Mouse (Mus musculus) liver, embryonic 14.5 days (tissue): ENCODE data around the gene Commd1. TPM values are rescaled to one million over a fixed set of nuclear protein-coding genes. Genes with fewer than 3 reads are reported as not detected.

Experiments used
- ATAC-seq: fragments of 200-750 bp; cut with Nextera tagmentation; 2 replicates; pipeline ENCODE4 v1.8.0; 2017; ENCODE audit warnings: moderate number of reproducible peaks, mild to moderate bottlenecking, moderate library complexity; ENCODE audit not compliant: insufficient read depth
- DNase-seq, 3 experiments: peaks; one replicate each; pipeline ENCODE4 v3.0.0-alpha.2; 2012 to 2013; ENCODE audit warnings: low read depth in 3 of 3, low spot score in 3 of 3
- H3K27ac ChIP-seq: fragments of 300-500 bp; sonication (generic); 2 replicates; pipeline ENCODE4 v1.5.1; 2014; ENCODE audit warnings: moderate library complexity, mild to moderate bottlenecking, control low read depth, inconsistent platforms
- H3K27me3 ChIP-seq: fragments of 300-500 bp; sonication (generic); 2 replicates; pipeline ENCODE4 v1.6.1; 2014; ENCODE audit warnings: mild to moderate bottlenecking, low read length, moderate library complexity; ENCODE audit not compliant: control insufficient read depth, insufficient read depth
- H3K36me3 ChIP-seq: fragments of 300-500 bp; sonication (generic); replicated peaks from 2 replicates; pipeline ENCODE4 v1.6.1; 2014; ENCODE audit warnings: low read depth; ENCODE audit not compliant: control insufficient read depth, insufficient read depth
- H3K4me1 ChIP-seq, 2 experiments: fragments of 200-500 bp in 1 of 2; fragments of 300-500 bp in 1 of 2; sonication (generic) in 1 of 2; replicated peaks; 2 replicates each; pipeline ENCODE4 v1.6.1; 2012 to 2014; ENCODE audit warnings: antibody characterized with exemption in 1 of 2, inconsistent platforms in 1 of 2, low read length in 1 of 2; ENCODE audit not compliant: control insufficient read depth in 2 of 2, insufficient read depth in 2 of 2
- H3K4me2 ChIP-seq: fragments of 300-500 bp; sonication (generic); 2 replicates; pipeline ENCODE4 v1.6.1; 2014; ENCODE audit warnings: low read depth, mild to moderate bottlenecking, control low read depth, moderate library complexity
- H3K4me3 ChIP-seq, 2 experiments: fragments of 200-500 bp in 1 of 2; fragments of 300-500 bp in 1 of 2; sonication (generic) in 1 of 2; 2 replicates each; pipeline ENCODE4 v1.5.1; 2012 to 2014; ENCODE audit warnings: low read depth in 2 of 2, low read length in 2 of 2, mild to moderate bottlenecking in 2 of 2, control low read depth in 1 of 2, inconsistent platforms in 1 of 2, moderate library complexity in 1 of 2; ENCODE audit not compliant: insufficient read depth in 1 of 2
- H3K9ac ChIP-seq: fragments of 300-500 bp; sonication (generic); replicated peaks from 2 replicates; pipeline ENCODE4 v1.6.1; 2014; ENCODE audit warnings: mild to moderate bottlenecking, control low read depth, moderate library complexity
- H3K9me3 ChIP-seq: fragments of 300-500 bp; sonication (generic); 2 replicates; pipeline ENCODE4 v1.6.1; 2016; ENCODE audit warnings: low read length, mixed read lengths; ENCODE audit not compliant: control insufficient read depth
- CTCF ChIP-seq: IDR thresholded peaks from 2 replicates; pipeline ENCODE4 v1.5.1; 2016; ENCODE audit warnings: antibody characterized with exemption, low read depth, control low read depth
- EP300 ChIP-seq: IDR thresholded peaks from 2 replicates; pipeline ENCODE4 v1.6.1; 2016; ENCODE audit warnings: antibody characterized with exemption, low read depth
- WGBS: fragments of 180-500 bp; shearing (Covaris S2); extraction: QIAGEN DNeasy Blood & Tissue Kit; methylation state at CpG from one replicate; pipeline ENCODE4 v1.1.7; 2014; ENCODE audit not compliant: insufficient replicate concordance; 5-methylcytosine and 5-hydroxymethylcytosine counted together
- polyA plus RNA-seq, 2 experiments: library from polyadenylated mRNA; depleted of rRNA in 1 of 2; stranded (reverse) in 1 of 2; unstranded in 1 of 2; fragments of >200 nt; fragmentation: Nextera tagmentation in 1 of 2; extraction: Ambion mirVana in 1 of 2; gene quantifications; 2 replicates each; pipeline versions ENCODE4 v1.2.1 to v1.2.3; 2012 to 2014

Commd1 gene
- polyA plus RNA-seq, 2 experiments = 35.6 to 203 TPM

DNA sequence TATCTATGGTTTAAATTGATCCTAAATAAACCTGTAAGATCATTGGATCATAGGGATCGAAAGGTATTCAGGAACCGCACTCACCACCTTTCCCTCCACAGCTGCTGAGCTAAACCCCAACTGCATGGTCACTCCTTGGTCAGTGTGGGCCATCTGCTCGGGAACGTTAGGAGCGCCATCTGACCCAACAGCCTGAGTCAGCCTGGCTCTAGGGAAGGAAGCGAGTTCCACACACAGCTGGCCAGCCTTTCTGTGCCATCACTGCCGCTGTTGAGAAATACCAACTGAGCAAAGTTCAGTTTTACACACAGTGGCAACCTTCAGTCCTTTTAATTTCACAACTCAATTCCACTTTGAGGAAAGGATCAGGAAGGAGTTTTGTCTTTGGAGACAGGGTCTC, 90.3 kb downstream of the Commd1 start:
- ATAC-seq = no peak
- H3K27ac ChIP-seq = no peak overlapping the region
- H3K9me3 ChIP-seq = no peaks in the 10 kb centered on the region
- no peaks in the 10 kb centered on the region for H3K27me3 ChIP-seq
- WGBS = 61% methylated on average over 7 of the region's 7 CpGs
- no peak overlapping the region for H3K4me3 ChIP-seq
- TF ChIP-seq EP300 (no peak), CTCF (no peak)
- H3K36me3 ChIP-seq = no peaks in the 10 kb centered on the region
- no peaks in the 10 kb centered on the region; a peak in 1 of 4 replicates for H3K4me1 ChIP-seq
- H3K9ac ChIP-seq = no peak overlapping the region
- no peak overlapping the region for H3K4me2 ChIP-seq
- DNase-seq = no peak

DNA sequence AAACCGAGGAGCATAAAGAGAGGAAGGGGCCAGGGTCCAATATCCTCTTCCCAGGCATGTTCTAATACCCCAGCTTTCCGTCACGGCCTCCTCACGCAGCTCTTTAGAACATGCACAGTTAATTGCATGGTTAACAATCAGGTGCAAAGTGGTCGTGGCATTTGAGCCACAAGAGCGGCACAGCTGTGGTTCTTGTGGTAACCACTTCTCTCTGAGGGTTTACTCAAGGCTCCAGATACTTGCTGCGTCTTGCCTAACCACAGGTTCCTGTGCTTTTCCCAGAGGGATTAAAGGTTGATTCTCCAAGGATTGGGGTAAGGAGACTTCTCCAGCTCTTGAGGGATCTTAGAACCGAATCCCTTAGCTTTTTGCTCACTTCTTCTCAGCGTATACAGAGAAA, 90.9 kb downstream of the Commd1 start:
- TF ChIP-seq EP300 = no peak
- no peak for TF ChIP-seq CTCF
- no peak for ATAC-seq
- Histone ChIP-seq H3K9me3 (no peaks in the 10 kb centered on the region), H3K9ac (no peak overlapping the region), H3K4me3 (no peak overlapping the region), H3K36me3 (no peaks in the 10 kb centered on the region), H3K27me3 (no peaks in the 10 kb centered on the region), H3K27ac (no peak overlapping the region), H3K4me2 (no peak overlapping the region), H3K4me1 (no peaks in the 10 kb centered on the region; a peak in 1 of 4 replicates)
- DNase-seq = no peak
- WGBS = 32% methylated on average over 9 of the region's 9 CpGs

GRCm38 (mm10) chr11:22889224-22889623, 93.0 kb downstream of the Commd1 start:
- H3K27me3 ChIP-seq = no peaks in the 10 kb centered on the region
- H3K36me3 ChIP-seq = no peaks in the 10 kb centered on the region
- no peak for ATAC-seq
- WGBS = 84% methylated on average over 3 of the region's 3 CpGs
- no peak overlapping the region for H3K4me3 ChIP-seq
- TF ChIP-seq CTCF (no peak), EP300 (no peak)
- H3K9me3 ChIP-seq = no peaks in the 10 kb centered on the region
- no peak overlapping the region for H3K27ac ChIP-seq
- H3K4me2 ChIP-seq = no peak overlapping the region
- H3K4me1 ChIP-seq = no peaks in the 10 kb centered on the region; a peak in 1 of 4 replicates
- H3K9ac ChIP-seq = no peak overlapping the region
- DNase-seq = no peak

DNA sequence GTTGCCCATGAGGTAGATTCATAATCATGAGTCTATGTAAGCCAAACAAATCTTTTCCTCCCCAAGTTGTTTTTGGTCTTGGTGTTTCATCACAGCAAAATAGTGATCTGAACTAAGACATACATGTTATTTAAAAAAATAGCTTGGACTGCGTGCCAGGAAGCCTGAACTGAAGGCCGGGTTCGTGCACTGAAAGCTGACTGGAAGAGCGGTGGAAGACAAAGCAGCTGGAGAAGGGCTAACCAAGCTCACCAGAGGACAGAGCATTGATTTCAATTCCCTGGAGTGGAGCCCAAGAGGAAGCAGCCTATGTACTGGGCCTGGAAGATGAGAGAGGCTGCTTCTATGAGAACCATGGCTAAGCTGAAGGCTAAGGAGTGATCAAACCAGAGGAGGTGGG, 95.2 kb downstream of the Commd1 start:
- WGBS = 89% methylated on average over 4 of the region's 4 CpGs
- no peak overlapping the region for H3K4me3 ChIP-seq
- H3K4me2 ChIP-seq = no peak overlapping the region
- H3K4me1 ChIP-seq = peaks cover 0 to 2% of the 10 kb centered on the region in 2 experiments; a peak in 1 of 4 replicates
- no peaks in the 10 kb centered on the region for H3K9me3 ChIP-seq
- H3K36me3 ChIP-seq = no peaks in the 10 kb centered on the region
- H3K9ac ChIP-seq = no peak overlapping the region
- ATAC-seq (no peak), DNase-seq (no peak)
- TF ChIP-seq CTCF (no peak), EP300 (no peak)
- H3K27ac ChIP-seq = no peak overlapping the region
- no peaks in the 10 kb centered on the region; the same call in 1 of the 2 replicates for H3K27me3 ChIP-seq

DNA sequence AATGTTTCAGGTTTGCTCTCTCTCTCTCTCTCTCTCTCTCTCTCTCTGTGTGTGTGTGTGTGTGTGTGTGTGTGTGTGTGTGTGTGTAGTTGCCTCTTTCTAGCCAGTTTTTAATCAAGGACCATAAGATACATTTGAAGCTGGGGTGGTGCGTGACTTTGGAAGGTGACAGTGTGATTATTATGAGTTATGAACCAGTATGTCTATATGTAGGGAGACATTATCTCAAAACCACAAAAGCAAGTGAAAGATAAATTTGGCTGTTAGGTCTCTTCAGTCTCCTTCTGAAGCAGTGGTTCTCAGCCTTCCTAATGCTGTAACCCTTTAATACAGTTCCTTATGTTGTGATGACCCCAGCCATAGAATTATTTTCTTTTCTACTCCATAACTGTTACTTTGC, 96.8 kb downstream of the Commd1 start:
- no peak for TF ChIP-seq EP300
- TF ChIP-seq CTCF = no peak
- H3K9ac ChIP-seq = no peak overlapping the region
- no peaks in the 10 kb centered on the region for H3K36me3 ChIP-seq
- WGBS = 38% methylated on average over 1 of the region's 1 CpGs
- no peak overlapping the region for H3K4me3 ChIP-seq
- H3K4me1 ChIP-seq = 0 out of 4 replicates have a peak, but pooled peaks cover 0 to 2% of the 10 kb centered on the region in 2 experiments
- ATAC-seq (no peak), DNase-seq (no peak)
- no peak overlapping the region for H3K4me2 ChIP-seq
- H3K27me3 ChIP-seq = no peaks in the 10 kb centered on the region; the same call in 1 of the 2 replicates
- H3K9me3 ChIP-seq = no peaks in the 10 kb centered on the region
- H3K27ac ChIP-seq = no peak overlapping the region
